Mouse (Mus musculus): ENCODE results near the gene Fam19a1. TPM values are rescaled to one million over a fixed set of nuclear protein-coding genes. Genes with fewer than 3 reads are reported as not detected.

The Fam19a1 gene
- polyA plus RNA-seq, 1 experiment from 2014 or later, result 1.1 TPM

GRCm38 (mm10) chr6:96287377-96287776 is 174.4 kb downstream of the Fam19a1 start:
- 57% methylated on average over 2 of the region's 2 CpGs for WGBS
- H3K4me1 ChIP-seq (replicated peaks; ENCODE audit: control insufficient read depth, insufficient read depth), result no peaks in the 10 kb centered on the region
- no peak for TF ChIP-seq EP300 (optimal IDR thresholded peaks at IDR 0.05)
- no peak for TF ChIP-seq CTCF (IDR thresholded peaks at IDR 0.05; ENCODE audit: low read depth)
- H3K27me3 ChIP-seq (ENCODE audit: control insufficient read depth, insufficient read depth, low read length), result no peaks in the 10 kb centered on the region
- H3K27ac ChIP-seq (replicated peaks), result no peak overlapping the region
- ATAC-seq (ENCODE audit: low FRiP score, low TSS enrichment) (no peak), DNase-seq (ENCODE audit: low spot score) (no peak)
- H3K9me3 ChIP-seq (ENCODE audit: control insufficient read depth, low read length), result no peaks in the 10 kb centered on the region
- H3K4me3 ChIP-seq (ENCODE audit: low read depth, low read length), result no peak overlapping the region
- H3K4me2 ChIP-seq (replicated peaks; ENCODE audit: low read depth), result no peak overlapping the region
- no peaks in the 10 kb centered on the region for H3K36me3 ChIP-seq (ENCODE audit: control insufficient read depth, insufficient read depth, low read length)
- no peak overlapping the region for H3K9ac ChIP-seq (ENCODE audit: low read length)

GRCm38 (mm10) chr6:96289672-96290071 is 176.7 kb downstream of the Fam19a1 start:
- DNase-seq (ENCODE audit: low spot score), result no peak
- no peaks in the 10 kb centered on the region for H3K36me3 ChIP-seq (ENCODE audit: control insufficient read depth, insufficient read depth, low read length)
- 30% methylated on average over 4 of the region's 4 CpGs for WGBS

DNA sequence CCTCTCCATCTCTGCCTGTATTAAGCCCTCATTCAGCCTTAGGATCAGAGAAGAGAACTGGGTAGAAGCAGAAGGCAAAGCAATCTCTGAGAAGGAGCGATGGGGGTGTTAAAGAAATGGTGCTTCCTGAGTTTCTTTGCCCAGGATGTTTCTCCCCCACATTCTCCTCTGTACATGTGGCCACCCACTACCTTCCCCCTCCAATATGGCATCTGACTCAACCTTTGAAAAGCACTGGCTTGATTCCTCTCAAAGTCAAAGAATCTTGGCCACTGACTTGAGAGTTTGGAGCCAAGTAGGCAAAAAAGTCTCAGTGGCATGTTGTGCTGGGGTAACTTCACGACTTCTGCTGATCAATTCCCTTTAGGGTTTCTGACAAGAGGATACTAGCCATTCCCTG is 234.5 kb downstream of the Fam19a1 start:
- H3K4me2 ChIP-seq (replicated peaks; ENCODE audit: low read depth), result no peak overlapping the region
- WGBS, result 86% methylated on average over 2 of the region's 2 CpGs
- no peak overlapping the region for H3K27ac ChIP-seq (replicated peaks)
- no peak overlapping the region for H3K4me3 ChIP-seq (ENCODE audit: low read depth, low read length)
- TF ChIP-seq EP300 (optimal IDR thresholded peaks at IDR 0.05), result no peak
- no peak for TF ChIP-seq CTCF (IDR thresholded peaks at IDR 0.05; ENCODE audit: low read depth)
- DNase-seq (ENCODE audit: low spot score) (no peak), ATAC-seq (ENCODE audit: low FRiP score, low TSS enrichment) (no peak)
- H3K4me1 ChIP-seq (replicated peaks; ENCODE audit: control insufficient read depth, insufficient read depth), result no peaks in the 10 kb centered on the region
- H3K9me3 ChIP-seq (ENCODE audit: control insufficient read depth, low read length), result no peaks in the 10 kb centered on the region
- H3K9ac ChIP-seq (ENCODE audit: low read length), result no peak overlapping the region
- no peaks in the 10 kb centered on the region for H3K36me3 ChIP-seq (ENCODE audit: control insufficient read depth, insufficient read depth, low read length)
- H3K27me3 ChIP-seq (ENCODE audit: control insufficient read depth, insufficient read depth, low read length), result no peaks in the 10 kb centered on the region

More at GRCm38 (mm10) chr6:96289672-96290071, 176.7 kb downstream of the Fam19a1 start:
- Histone ChIP-seq H3K4me3 (ENCODE audit: low read depth, low read length) (no peak overlapping the region), H3K4me1 (replicated peaks; ENCODE audit: control insufficient read depth, insufficient read depth) (no peaks in the 10 kb centered on the region), H3K27me3 (ENCODE audit: control insufficient read depth, insufficient read depth, low read length) (no peaks in the 10 kb centered on the region), H3K9me3 (ENCODE audit: control insufficient read depth, low read length) (no peaks in the 10 kb centered on the region), H3K4me2 (replicated peaks; ENCODE audit: low read depth) (no peak overlapping the region), H3K27ac (replicated peaks) (no peak overlapping the region), H3K9ac (ENCODE audit: low read length) (no peak overlapping the region)
- no peak for ATAC-seq (ENCODE audit: low FRiP score, low TSS enrichment)
- no peak for TF ChIP-seq EP300 (optimal IDR thresholded peaks at IDR 0.05)
- TF ChIP-seq CTCF (IDR thresholded peaks at IDR 0.05; ENCODE audit: low read depth), result no peak

DNA sequence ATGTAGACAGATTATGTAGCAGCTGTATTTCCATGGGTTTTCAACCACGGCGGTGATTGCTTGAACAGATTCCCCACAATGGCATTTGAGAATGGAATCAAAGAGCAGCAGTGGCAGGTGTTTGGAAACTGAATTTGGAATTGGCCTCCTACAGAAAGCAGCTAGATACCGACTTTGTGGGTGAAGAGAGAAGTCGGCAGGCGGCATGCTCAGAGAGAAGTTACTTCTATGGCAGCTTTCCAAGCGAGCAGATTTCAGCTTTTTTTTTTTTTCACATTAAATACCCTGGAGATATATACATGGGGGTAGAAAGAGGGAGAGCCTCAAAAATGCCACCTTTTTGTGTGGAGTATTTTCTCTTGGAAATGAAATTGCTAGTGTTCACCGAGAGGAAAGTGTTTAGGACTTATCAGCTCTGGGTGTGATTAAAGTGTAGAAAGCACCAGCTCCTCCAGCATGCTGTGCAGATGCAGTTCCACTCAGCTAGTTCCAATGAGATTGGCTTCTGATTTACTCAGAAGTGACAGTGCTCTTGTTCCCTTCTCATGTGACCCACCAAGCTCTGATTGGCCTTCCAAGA is 236.6 kb downstream of the Fam19a1 start:
- H3K4me1 ChIP-seq (replicated peaks; ENCODE audit: control insufficient read depth, insufficient read depth), result no peaks in the 10 kb centered on the region
- H3K27ac ChIP-seq (replicated peaks), result no peak overlapping the region
- no peaks in the 10 kb centered on the region for H3K36me3 ChIP-seq (ENCODE audit: control insufficient read depth, insufficient read depth, low read length)
- H3K9me3 ChIP-seq (ENCODE audit: control insufficient read depth, low read length), result no peaks in the 10 kb centered on the region
- 77% methylated on average over 7 of the region's 7 CpGs for WGBS
- TF ChIP-seq EP300 (optimal IDR thresholded peaks at IDR 0.05) (no peak), CTCF (IDR thresholded peaks at IDR 0.05; ENCODE audit: low read depth) (no peak)
- H3K4me3 ChIP-seq (ENCODE audit: low read depth, low read length), result no peak overlapping the region
- ATAC-seq (ENCODE audit: low FRiP score, low TSS enrichment) (no peak), DNase-seq (ENCODE audit: low spot score) (no peak)
- H3K27me3 ChIP-seq (ENCODE audit: control insufficient read depth, insufficient read depth, low read length), result no peaks in the 10 kb centered on the region
- no peak overlapping the region for H3K4me2 ChIP-seq (replicated peaks; ENCODE audit: low read depth)
- H3K9ac ChIP-seq (ENCODE audit: low read length), result no peak overlapping the region

DNA sequence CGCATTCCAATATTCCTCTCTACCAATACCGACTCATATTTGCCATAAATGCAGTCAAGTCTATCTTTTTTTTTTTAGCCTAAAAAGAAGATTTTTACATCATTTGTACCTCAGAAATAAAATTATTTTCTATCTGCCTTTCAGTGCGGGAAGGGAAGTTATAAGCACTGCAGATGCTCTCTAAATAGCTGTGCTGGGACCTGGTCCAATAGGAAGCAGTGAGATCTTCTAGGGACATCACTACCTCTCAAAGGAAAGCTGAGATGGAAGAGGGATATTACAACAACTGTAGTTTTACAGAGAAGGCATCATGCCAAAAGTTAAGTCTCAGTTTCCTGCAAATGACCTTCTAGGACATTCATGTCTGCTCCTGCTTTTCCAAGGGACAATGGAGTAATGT is 256.6 kb downstream of the Fam19a1 start:
- no peak overlapping the region for H3K27ac ChIP-seq (replicated peaks)
- H3K27me3 ChIP-seq (ENCODE audit: control insufficient read depth, insufficient read depth, low read length), result no peaks in the 10 kb centered on the region
- 87% methylated on average over 3 of the region's 3 CpGs for WGBS
- no peak for DNase-seq (ENCODE audit: low spot score)
- no peaks in the 10 kb centered on the region for H3K36me3 ChIP-seq (ENCODE audit: control insufficient read depth, insufficient read depth, low read length)
- H3K9ac ChIP-seq (ENCODE audit: low read length), result no peak overlapping the region
- TF ChIP-seq EP300 (optimal IDR thresholded peaks at IDR 0.05) (no peak), CTCF (IDR thresholded peaks at IDR 0.05; ENCODE audit: low read depth) (no peak)
- H3K4me3 ChIP-seq (ENCODE audit: low read depth, low read length), result no peak overlapping the region
- H3K9me3 ChIP-seq (ENCODE audit: control insufficient read depth, low read length), result no peaks in the 10 kb centered on the region
- ATAC-seq (ENCODE audit: low FRiP score, low TSS enrichment), result no peak
- no peak overlapping the region for H3K4me2 ChIP-seq (replicated peaks; ENCODE audit: low read depth)
- H3K4me1 ChIP-seq (replicated peaks; ENCODE audit: control insufficient read depth, insufficient read depth), result no peaks in the 10 kb centered on the region

- no peaks in the 10 kb centered on the region for H3K9me3 ChIP-seq (ENCODE audit: control insufficient read depth, low read length)
- no peak overlapping the region for H3K27ac ChIP-seq (replicated peaks)
- H3K9ac ChIP-seq (ENCODE audit: low read length), result no peak overlapping the region
- WGBS, result 91% methylated on average over 6 of the region's 6 CpGs
- DNase-seq (ENCODE audit: low spot score) (no peak), ATAC-seq (ENCODE audit: low FRiP score, low TSS enrichment) (no peak)
- TF ChIP-seq CTCF (IDR thresholded peaks at IDR 0.05; ENCODE audit: low read depth) (no peak), EP300 (optimal IDR thresholded peaks at IDR 0.05) (no peak)
- H3K36me3 ChIP-seq (ENCODE audit: control insufficient read depth, insufficient read depth, low read length), result no peaks in the 10 kb centered on the region
- no peak overlapping the region for H3K4me3 ChIP-seq (ENCODE audit: low read depth, low read length)
- no peaks in the 10 kb centered on the region for H3K4me1 ChIP-seq (replicated peaks; ENCODE audit: control insufficient read depth, insufficient read depth)
- H3K4me2 ChIP-seq (replicated peaks; ENCODE audit: low read depth), result no peak overlapping the region
- no peaks in the 10 kb centered on the region for H3K27me3 ChIP-seq (ENCODE audit: control insufficient read depth, insufficient read depth, low read length)
Observed at GRCm38 (mm10) chr6:96372848-96373247, 259.9 kb downstream of the Fam19a1 start.
